Mouse (Mus musculus): ENCODE results near the gene Tex26.

Gene Tex26

DNA sequence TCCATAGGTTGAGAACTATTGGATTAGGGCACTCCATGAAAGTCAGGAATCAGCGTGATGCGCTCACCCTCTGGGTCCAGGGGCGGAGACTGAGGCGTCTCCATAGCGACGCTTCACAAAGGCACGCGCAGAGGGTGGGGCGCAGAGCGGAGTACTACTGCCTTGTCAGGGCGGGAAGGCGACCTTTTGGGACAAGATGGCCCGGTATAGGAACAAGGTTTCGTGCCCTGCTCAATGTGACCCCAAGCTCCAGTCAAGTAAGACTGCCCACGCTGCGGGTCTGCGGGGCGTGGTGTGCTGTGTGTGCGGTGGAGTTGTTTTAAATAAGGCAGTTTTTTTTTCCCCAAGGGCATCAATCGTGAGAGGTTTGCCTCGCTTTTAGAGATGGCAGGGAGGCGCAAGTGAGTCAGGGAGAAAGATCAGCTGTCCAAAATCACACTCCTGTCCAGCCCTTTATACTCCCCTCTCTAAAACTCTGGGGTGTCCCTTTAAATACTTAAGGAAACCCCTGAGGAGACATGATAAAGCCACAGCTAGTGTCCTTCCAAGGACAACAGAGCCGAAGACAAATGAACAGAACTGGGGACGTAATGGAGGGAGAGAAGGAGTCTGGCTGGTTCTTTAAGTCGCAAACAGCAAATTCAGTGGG is at the start of gene Tex26:
TSS of gene Tex26 (plus strand) at position 130 of the 649 bp plus-strand sequence.
- DNase-seq (ENCODE audit: low read depth, low spot score) = peak; percentile 86

DNA sequence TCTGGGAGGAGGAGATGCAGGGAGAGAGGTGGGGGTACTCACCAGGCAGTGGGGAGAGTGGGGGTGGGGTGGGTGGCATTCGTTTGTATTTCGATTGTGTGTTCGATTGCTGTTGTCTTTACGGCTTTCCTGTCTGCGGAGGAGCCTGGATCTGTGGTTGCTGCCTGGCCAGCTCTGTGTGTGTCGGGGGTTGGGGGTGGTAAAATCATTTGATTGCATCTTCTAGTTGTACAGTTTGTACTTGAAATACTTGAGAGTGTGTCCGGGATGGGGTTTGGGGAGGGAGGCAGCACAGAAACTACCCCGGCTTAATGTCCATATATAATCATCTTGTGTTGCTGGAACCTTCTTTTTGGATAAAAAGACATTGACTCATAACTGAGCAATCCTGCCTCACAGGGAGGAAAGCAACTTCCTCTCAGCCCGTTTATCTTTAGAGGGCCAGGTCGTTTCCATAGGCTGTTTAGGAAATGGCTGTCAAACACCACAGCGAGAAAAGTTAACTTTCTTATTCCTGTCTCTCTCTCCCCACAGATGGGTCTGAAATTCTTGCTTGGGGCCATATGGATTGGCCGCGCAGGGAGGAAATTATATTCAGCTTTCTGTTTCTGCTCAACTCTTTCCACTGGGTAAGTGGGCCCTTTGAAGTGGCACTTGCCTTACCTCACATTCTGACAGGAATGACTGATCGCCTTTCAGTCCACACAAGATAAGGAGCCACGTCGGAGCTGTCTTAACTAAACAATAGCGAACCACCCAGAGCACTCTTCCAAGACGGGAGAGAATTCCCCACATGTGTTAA is 47.7 kb upstream of the Tex26 start:
- no peak for DNase-seq (ENCODE audit: low read depth, low spot score)

DNA sequence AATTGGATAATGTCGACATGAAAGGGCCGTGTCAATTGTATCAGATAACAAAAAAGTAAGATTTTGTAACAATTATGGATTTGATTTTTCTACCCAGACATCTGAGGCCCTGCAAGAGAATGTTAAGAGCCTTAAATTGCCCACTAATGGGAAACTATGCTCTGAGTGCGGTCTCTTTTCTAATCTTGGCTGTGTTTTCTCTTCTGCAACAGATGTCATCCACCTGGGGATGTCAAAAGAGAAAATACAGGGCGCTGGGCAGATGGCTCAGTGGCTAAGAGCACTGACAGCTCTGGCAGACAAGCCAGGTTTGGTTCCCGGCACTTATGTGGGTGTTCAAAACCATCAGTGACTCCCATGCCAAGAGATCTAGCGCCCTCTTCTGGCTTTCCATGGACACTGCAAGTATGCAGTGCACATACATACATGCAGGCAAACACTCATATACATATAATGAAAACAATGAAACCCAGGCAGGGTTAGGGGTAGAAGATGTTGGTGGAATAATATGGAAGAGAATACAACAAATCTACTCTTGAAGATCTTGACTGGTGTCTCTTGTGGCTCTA is 47.0 kb upstream of the Tex26 start:
- no peak for DNase-seq (ENCODE audit: low read depth, low spot score)

DNA sequence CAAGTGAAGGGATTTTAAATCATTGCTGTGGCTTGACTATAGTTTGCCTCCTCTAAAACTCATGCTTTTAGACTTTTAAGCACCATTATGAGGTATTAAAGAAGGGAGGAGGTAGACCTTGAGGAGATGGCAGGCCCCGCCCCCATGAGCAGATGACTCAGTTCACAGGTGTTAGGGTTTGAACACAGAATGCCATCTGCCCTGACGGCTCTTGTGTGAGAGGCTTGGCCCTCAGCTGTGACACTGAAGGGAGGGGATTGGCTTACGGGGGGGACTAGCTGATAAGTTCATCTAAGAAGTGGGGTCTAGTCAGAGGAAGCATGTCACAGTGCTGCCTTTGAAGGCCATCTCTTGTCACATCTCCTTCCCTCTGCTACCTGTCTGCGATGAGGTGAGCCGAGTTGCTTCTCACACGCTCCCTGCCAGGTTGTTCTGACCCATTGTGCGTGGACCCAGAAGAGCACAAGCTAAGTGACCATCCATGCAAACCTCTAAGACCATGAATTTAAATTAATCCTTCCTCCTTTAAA is 37.9 kb upstream of the Tex26 start:
- no peak for DNase-seq (ENCODE audit: low read depth, low spot score)

DNA sequence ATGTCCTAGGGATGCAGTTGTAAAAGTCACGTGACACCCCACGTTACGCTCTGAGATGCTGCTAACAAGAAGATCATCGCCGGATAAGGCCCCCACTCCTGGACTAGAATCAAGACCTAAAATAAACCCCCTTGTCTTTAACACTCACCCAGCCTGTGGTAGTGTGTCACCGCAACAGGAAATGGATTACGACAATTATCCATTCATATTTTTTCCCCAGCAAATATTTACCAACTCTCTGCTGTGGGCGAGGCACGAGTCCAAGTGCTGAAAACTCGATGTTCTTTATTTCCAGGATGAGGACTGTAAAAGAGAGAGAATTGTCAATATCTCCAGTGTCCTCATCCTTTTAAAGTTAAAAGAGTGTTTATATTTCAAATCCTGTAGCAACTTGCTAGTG is 37.4 kb upstream of the Tex26 start:
- no peak for DNase-seq (ENCODE audit: low read depth, low spot score)

DNA sequence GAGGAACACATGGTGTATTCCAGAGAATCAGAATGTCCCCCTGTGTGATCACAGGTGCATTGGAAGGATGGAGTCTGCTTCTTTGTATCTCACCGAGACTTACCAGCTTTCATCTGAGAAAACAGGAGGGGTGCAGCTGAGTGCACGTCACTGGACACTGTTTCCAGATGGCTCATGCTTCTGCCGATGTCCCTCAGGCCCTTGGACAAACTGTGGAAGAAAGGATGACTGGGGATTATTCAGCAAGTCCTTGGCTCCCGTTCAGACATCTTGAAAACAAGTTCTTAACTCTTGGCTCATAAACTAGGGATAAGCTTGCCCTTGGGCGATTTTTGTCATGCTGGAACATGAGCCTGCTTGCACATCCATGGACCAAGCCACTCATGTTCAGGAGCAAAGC is 36.1 kb upstream of the Tex26 start:
- DNase-seq (ENCODE audit: low read depth, low spot score) = peak; percentile 58

DNA sequence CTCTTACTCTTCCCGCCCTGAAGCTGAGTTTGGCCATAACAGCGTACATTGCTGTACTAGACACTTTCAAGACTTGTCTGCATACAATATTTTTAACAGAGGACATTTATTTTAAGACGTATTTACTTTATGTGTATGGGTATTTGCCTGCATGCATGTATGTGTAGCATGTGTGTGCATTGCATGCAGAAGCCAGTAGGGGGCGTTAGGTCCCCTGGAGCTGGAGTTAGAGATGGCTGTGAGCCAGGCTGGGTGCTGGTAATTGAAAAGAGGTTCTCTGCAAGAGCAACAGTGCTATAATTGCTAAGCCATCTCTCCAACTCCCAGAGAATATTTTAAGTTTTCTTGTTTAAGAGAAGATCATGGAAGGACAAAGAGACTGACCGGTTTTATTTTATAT is 34.8 kb upstream of the Tex26 start:
- no peak for DNase-seq (ENCODE audit: low read depth, low spot score)

DNA sequence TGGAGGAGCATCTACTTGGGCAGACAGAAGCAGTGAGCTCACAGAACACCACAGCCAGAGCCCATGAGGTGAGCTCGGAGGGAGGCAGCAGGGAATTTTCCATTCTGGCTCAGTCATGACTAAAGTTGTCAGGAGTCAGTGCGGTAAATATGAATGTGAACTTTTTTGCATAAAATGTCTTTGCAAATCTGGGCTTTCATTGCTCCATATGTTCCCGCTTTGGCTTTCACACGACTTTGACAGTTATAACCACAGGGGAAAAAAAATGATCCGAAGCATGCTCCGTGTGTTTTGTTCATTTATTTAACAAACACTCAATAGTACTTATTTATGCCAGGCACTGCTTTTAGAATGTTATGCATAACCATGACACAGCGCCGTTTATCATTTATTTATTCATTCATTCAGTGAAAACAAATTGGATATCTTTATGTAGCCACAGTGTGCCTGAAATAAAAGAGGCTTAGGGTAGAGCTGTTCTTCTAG is 32.6 kb upstream of the Tex26 start:
- DNase-seq (ENCODE audit: low read depth, low spot score) = peak; percentile 89

DNA sequence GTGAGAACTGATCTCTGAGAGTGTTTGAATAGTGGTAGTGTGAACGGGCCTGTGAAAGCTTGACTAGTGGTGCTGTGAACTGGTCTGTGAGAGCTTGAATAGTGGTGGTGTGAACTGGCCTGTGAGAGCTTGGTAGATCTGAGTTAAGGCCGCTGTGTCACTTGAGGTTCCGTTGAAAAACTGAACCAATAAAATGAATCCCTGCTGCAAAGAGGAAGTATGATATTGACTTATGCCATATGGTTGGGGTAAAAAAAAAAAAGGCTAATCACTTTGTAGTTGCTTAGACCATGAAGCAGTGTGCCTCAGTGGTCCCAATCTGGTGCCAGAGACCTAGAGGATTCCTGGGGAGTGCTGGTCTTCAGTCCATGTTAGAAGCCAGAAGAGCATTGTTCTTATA is 30.0 kb upstream of the Tex26 start:
- DNase-seq (ENCODE audit: low read depth, low spot score) = no peak

DNA sequence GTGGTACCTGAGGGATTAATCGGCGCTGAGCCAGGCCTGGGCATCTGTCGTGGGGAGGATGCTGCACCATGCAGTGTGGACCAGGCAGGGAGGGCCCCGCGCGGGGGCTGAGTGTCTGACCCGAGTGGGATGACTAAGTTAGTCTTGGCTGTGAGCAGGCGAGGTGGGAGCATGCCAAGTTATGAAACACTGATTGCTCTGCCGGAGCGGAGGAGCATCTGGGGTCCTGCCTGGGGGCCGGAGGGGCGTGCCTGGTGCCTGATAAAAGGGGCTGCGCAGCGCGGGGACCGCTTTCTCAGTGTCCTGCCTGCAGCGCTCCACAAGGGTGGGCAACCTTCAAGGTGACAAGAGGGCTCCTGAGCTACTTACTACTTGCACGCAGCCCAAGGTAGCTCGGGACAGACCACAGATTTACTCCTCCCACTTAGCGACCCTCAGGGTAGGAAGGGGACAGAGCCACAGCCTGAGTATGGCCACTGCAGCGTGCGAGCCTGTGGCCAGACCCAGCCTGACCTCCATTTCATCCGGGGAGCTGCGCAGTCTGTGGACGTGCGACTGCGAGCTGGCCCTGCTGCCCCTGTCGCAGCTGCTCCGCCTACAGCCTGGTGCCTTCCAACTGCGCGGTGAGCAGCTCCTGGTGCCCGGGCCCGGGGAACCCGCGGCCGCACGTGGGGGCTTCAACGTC is 27.8 kb upstream of the Tex26 start, which contains the start of gene Medag:
TSS of gene Medag (plus strand) at position 241 of the 685 bp plus-strand sequence.
- DNase-seq (ENCODE audit: low read depth, low spot score) = peak; percentile 91

DNA sequence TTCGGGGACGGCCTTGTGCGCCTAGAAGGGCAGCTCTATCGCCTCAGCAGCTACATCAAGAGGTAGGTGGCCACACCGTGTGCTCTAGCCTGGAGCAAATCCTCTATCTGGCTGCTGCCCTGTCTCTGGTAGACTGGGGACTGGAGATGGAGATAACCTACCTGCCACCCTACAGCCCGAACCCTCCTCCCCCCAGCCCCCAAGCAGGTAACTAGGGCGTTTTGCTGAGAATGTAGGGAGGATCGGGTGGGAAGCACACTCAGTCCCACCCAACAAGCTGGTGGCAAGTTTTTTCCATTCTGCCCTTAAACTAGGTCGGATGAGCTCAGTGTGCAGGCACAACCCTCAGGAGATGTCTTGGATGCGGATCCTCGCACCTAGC is 27.3 kb upstream of the Tex26 start:
- DNase-seq (ENCODE audit: low read depth, low spot score) = peak; percentile 69

DNA sequence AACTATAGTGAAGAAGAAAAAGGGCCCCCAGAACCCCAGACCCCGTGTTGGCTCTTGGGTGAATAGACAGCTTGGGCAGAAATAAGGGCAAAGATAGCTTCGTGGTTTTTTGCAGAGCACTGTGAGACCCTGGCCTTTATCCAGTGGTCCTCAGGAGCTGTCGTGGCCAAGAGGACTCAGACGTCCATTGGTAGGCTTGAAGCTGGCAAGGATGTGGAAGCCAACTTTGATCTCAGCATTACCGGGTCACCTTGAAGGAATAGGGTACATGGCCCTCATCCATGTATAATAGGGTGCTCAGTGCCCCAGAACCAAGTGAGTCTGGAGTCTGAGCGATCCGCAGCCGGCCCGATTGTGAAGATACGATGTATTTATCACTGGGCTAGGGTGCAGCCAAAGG is 26.8 kb upstream of the Tex26 start:
- no peak for DNase-seq (ENCODE audit: low read depth, low spot score)

DNA sequence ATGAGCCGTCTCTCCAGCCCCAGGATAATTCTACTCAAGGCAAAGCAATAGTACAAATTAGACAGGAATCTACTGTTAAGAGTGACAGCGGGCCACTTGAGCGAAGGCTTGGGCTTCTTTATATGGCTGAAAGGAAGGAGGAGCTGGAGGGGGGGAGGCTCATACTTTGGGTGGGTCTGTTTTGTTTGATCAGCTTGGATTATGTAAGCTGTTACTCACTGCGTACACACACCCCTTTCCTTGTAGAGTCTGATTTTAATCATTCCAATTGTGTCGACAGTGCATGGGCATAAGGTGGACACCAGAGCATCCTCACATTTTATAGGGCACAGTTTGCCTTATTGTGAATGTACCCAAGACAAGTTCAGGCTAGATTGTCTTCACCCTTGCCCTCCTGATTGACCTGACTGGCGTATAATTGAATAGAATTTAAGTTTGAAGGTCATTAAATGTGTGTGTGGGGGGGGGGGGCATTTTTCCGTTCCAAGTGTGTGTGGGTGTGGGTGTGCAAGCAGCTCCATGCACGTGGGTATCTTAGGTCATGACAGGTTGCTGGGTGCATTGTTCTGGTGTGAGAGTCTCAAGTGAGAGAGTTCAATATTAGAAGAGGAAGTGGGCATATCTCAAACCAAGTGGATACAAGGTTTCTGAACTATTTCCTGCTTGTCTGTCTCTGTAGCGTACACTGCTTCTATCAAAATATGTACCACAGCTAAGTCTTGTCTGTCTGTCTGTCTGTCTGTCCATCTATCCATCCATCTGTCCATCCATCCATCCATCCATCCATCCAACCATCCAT is 24.9 kb upstream of the Tex26 start:
- no peak for DNase-seq (ENCODE audit: low read depth, low spot score)

DNA sequence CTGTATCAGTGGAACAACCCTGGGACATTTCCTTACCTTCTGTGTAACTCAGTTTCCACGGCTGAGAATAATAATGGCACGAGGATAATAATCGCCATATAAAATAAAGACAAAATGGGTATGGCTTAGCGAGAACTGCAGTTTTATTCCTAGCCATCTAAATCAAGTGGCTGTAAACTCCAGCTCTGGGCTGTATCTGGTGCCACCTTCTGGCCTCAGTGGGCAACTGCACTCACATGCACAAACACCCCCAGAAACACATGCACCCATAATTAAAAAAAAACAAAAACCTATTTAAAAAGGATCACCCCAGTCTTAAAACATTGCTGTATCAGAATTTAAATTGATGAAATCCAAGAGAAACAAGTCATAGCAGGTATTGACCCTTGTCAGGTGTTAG is 22.1 kb upstream of the Tex26 start:
- no peak for DNase-seq (ENCODE audit: low read depth, low spot score)

DNA sequence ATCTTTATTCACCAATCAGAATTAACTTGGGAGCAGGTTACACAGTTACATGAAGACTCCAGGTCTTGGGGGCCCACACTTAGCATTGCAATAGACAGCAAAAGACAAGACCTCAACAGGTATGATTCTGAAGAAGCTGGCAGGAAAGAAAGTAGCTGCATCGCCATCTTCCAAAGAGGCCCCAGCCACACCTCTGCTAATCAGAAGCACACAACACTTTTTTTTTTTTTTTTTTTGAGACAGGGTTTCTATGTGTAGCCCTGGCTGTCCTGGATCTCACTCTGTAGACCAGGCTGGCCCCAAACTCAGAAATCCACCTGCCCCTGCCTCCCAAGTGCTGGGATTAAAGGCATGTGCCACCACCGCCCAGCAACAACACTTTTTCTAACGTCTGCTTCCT is 12.9 kb upstream of the Tex26 start:
- DNase-seq (ENCODE audit: low read depth, low spot score) = no peak

DNA sequence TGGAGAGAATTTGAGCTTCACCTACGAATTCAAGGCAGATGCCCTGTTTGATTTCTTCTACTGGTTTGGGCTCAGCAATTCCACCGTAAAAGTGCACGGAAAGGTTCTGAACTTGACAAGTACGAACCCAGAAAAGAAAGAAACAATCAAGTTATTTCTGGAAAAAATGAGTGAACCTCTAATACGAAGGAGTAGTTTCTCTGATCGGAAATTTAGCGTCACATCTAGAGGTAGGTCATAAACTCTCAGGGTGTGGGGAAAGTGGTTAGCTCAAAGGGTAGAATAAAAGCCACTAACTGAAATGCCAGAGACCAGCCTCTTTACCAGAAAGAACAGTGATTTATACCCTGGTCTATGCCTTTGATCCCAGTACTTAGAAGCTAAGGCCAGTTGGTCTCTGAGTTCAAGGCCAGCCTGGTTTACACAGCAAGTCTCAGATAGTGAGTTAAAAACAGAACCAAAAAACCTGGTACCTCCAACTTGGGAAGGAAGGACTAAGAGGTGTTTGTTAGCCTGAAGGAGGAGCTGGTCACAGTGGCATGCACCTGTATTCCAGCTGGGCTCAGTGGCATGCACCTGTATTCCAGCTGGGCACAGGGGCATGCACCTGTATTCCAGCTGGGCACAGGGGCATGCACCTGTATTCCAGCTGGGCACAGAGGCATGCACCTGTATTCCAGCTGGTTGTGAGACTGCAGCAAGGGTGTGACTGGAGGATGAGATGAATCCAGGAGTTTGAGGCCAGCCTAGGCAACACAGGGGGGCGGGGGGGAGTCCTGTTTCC is 12.0 kb upstream of the Tex26 start:
- no peak for DNase-seq (ENCODE audit: low read depth, low spot score)

DNA sequence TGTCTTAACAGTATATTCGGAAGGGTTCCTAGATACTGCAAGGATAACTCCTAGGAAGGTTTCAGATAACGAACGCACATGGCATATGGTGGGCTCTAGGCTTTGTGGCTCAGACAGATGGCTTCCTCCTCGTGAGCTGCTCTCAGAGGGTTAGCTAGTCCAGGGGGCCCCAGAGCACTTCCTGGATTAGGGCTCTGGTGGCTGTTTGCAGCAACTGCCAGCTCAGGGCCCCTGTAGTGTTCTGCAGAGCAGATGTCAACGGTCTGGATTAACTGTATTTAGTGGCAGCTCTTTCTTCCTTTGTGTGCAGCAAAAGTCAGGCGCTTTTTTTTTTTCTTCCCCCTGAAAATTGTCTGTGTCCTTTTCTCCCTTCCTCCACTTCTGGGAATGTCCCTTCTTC is 11.1 kb upstream of the Tex26 start:
- no peak for DNase-seq (ENCODE audit: low read depth, low spot score)

DNA sequence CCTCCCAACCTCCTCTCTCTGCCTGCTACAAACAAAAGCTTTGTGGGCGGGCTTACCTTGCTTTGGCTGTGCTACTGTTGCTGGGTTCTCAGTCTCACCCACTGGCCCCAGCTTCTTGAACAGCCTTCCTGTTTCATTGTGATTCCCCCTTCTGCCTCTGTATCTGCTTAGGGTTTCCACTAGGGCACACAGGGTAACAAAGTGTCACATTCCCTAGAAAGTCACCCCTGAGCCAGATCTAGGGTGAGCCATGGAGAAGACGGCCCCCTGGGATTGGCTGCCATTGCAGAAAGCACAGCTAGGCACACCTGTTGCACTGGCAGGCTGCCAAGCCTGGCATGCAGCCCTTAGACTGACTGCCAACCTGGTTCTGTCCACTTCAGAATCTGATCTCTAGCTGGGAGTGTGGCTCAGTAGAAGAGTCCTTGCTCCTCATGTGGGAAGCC is 10.6 kb upstream of the Tex26 start:
- peak; percentile 75 for DNase-seq (ENCODE audit: low read depth, low spot score)

DNA sequence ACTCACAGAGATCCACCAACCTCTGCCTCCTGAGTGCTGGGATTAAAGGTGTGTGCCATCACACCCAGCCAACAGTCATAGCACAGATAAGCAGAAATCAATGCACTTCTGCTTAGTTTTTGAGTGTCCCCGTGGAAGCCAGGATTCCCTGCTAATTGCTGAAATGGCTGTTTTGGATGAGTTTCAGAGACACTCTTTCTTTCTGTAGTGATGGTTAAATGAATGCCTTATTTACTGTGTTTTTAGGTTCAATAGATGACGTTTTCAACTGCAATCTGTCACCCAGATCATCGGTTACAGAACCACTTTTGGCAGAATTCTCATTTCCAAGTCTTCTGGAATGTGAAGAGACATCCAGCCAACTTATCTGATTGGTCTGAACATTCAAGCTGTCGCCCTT is 9.9 kb upstream of the Tex26 start:
- DNase-seq (ENCODE audit: low read depth, low spot score) = no peak

DNA sequence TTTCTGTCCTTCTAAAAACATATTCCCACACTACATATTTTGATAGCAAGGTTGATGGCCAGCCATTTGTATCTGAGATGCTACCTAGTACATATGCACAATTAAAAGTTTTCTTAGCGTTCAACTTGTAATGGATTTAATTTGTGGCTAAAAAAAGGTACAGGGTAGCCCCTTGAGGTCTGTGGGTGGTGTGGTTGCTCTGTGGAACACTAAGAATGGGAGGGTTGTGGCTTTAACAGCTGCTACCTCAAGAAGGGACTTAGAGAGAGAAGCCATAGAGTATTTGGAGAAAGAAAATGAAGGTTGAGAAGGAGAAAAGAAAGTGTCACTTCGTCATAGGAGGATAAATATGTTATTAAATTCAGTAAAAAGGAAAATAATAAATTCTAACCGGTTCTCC is 8.5 kb upstream of the Tex26 start:
- no peak for DNase-seq (ENCODE audit: low read depth, low spot score)
